Mouse (Mus musculus): ENCODE measurements around the gene Med10. TPM values are rescaled to one million over a fixed set of nuclear protein-coding genes. Genes with fewer than 3 reads are reported as not detected.

The Med10 gene
- polyA plus RNA-seq, 1 experiment from 2014 or later: 171 TPM

DNA sequence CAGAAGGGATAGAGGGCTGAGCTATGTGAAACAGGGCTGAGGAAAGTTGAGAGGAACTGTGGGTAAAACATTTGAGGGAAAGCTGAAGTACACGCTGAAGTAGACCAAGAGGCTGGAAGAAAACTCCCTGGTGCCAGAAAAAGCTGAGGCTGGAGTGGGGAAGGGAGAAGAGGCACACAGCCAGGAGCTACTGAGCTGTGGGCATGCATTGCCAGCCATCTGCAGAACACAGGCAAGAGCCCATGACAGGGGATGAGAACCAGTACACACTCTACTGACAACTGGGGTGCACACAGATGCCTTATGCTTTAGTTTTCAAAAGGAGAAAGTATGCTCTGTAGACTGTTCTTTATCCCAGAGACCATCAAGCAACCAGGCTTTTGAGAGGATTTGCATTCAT lies 43.4 kb downstream of the Med10 start:
- no peak for ATAC-seq (ENCODE audit: low FRiP score)
- Histone ChIP-seq H3K27me3 (no peaks in the 10 kb centered on the region), H3K36me3 (no peaks in the 10 kb centered on the region), H3K4me3 (no peak overlapping the region), H3K4me1 (no peaks in the 10 kb centered on the region), H3K9me3 (replicated peaks) (no peaks in the 10 kb centered on the region), H3K9ac (no peak overlapping the region), H3K27ac (no peak overlapping the region), H3K4me2 (replicated peaks) (no peak overlapping the region)
- 85% methylated on average over 1 of the region's 1 CpGs for WGBS

- no peaks in the 10 kb centered on the region for H3K27me3 ChIP-seq
- H3K4me3 ChIP-seq: no peak overlapping the region
- H3K9me3 ChIP-seq (replicated peaks): no peaks in the 10 kb centered on the region
- H3K9ac ChIP-seq: no peak overlapping the region
- H3K36me3 ChIP-seq: no peaks in the 10 kb centered on the region
- no peak overlapping the region for H3K27ac ChIP-seq
- H3K4me2 ChIP-seq (replicated peaks): no peak overlapping the region
- ATAC-seq (ENCODE audit: low FRiP score): no peak
- WGBS: 83% methylated on average over 1 of the region's 1 CpGs
- H3K4me1 ChIP-seq: no peaks in the 10 kb centered on the region
These were observed 47.4 kb downstream of the Med10 start for GRCm38 (mm10) chr13:69849579-69849978.

- Histone ChIP-seq H3K9me3 (replicated peaks) (no peaks in the 10 kb centered on the region), H3K4me2 (replicated peaks) (no peak overlapping the region), H3K27me3 (no peaks in the 10 kb centered on the region), H3K4me3 (no peak overlapping the region), H3K36me3 (no peaks in the 10 kb centered on the region), H3K4me1 (no peaks in the 10 kb centered on the region), H3K9ac (no peak overlapping the region), H3K27ac (no peak overlapping the region)
- WGBS: 71% methylated on average over 5 of the region's 5 CpGs
- ATAC-seq (ENCODE audit: low FRiP score): no peak
These were observed 50.1 kb downstream of the Med10 start for GRCm38 (mm10) chr13:69852313-69852712.

DNA sequence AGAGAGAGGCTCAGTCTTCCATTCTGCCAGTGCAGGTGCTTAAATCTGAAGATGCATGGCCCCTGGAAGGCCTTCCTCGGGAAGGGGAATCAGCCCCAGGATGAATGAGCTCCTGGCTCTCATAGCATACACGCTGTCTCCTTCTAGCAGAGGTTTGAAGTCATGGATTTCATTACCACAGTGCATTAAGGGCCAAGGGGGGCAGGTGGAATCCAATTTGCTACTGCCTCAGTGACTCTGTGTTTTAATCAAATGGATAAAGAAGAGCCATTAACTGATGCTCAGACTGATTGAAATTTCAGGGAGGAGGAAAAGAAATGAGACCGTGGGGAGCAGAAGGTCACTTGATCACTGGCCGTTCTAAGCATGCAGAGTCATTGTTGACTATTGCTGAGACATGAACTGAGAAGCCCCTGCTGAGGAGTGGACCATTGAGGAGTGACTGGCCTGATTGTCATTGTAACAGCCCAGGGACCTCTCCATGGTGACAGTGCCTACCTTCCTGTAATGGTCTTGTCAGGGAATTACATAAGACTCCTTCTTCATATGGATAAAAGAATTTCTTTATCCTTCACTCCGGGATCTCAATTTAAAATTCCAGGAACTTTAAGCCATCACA lies 51.3 kb downstream of the Med10 start:
- ATAC-seq (ENCODE audit: low FRiP score): no peak
- Histone ChIP-seq H3K27ac (no peak overlapping the region), H3K4me2 (replicated peaks) (no peak overlapping the region), H3K36me3 (no peaks in the 10 kb centered on the region), H3K9ac (no peak overlapping the region), H3K4me3 (no peak overlapping the region), H3K9me3 (replicated peaks) (no peaks in the 10 kb centered on the region), H3K27me3 (no peaks in the 10 kb centered on the region), H3K4me1 (no peaks in the 10 kb centered on the region)
- 41% methylated on average over 5 of the region's 5 CpGs for WGBS

GRCm38 (mm10) chr13:69855941-69856340 lies 53.7 kb downstream of the Med10 start:
- H3K27me3 ChIP-seq: no peaks in the 10 kb centered on the region
- H3K4me1 ChIP-seq: no peaks in the 10 kb centered on the region
- H3K27ac ChIP-seq: no peak overlapping the region
- no peak for ATAC-seq (ENCODE audit: low FRiP score)
- no peak overlapping the region for H3K9ac ChIP-seq
- WGBS: 95% methylated on average over 1 of the region's 1 CpGs
- H3K9me3 ChIP-seq (replicated peaks): no peaks in the 10 kb centered on the region
- no peak overlapping the region for H3K4me3 ChIP-seq
- no peak overlapping the region for H3K4me2 ChIP-seq (replicated peaks)
- no peaks in the 10 kb centered on the region for H3K36me3 ChIP-seq

- no peaks in the 10 kb centered on the region for H3K27me3 ChIP-seq
- ATAC-seq (ENCODE audit: low FRiP score): no peak
- H3K27ac ChIP-seq: no peak overlapping the region
- no peaks in the 10 kb centered on the region for H3K9me3 ChIP-seq (replicated peaks)
- no peaks in the 10 kb centered on the region for H3K36me3 ChIP-seq
- no peak overlapping the region for H3K4me3 ChIP-seq
- no peak overlapping the region for H3K4me2 ChIP-seq (replicated peaks)
- no peak overlapping the region for H3K9ac ChIP-seq
- H3K4me1 ChIP-seq: no peaks in the 10 kb centered on the region
- WGBS: 95% methylated on average over 4 of the region's 4 CpGs
These were observed 60.1 kb downstream of the Med10 start for GRCm38 (mm10) chr13:69862276-69862675.

- no peak overlapping the region for H3K9ac ChIP-seq
- H3K27me3 ChIP-seq: no peaks in the 10 kb centered on the region
- no peak for ATAC-seq (ENCODE audit: low FRiP score)
- no peak overlapping the region for H3K27ac ChIP-seq
- H3K4me1 ChIP-seq: no peaks in the 10 kb centered on the region
- H3K9me3 ChIP-seq (replicated peaks): no peaks in the 10 kb centered on the region
- no peak overlapping the region for H3K4me3 ChIP-seq
- 84% methylated on average over 8 of the region's 8 CpGs for WGBS
- no peaks in the 10 kb centered on the region for H3K36me3 ChIP-seq
- no peak overlapping the region for H3K4me2 ChIP-seq (replicated peaks)
These were observed 62.7 kb downstream of the Med10 start for GRCm38 (mm10) chr13:69864911-69865310.

Other genes with a start within 250 kb of the Med10 start
- 22.0 and 26.7 TPM in 2 replicates for gene Srd5a1, start 191.0 kb upstream of the Med10 start, polyA plus RNA-seq (2016; fragmentation: Nextera tagmentation; extraction: Ambion mirVana)
- gene Ube2ql1, start 62.5 kb upstream of the Med10 start, polyA plus RNA-seq (2016; fragmentation: Nextera tagmentation; extraction: Ambion mirVana): 16.4 and 18.2 TPM in 2 replicates